Mouse (Mus musculus) left cerebral cortex, postnatal 36 days (tissue): ENCODE data around the gene Mpzl1. TPM values are rescaled to one million over a fixed set of nuclear protein-coding genes. Genes with fewer than 3 reads are reported as not detected.

Experiments used
- DNase-seq, 2 experiments: peaks; one replicate each; pipeline ENCODE4 v3.0.0; 2021 to 2022; ENCODE audit warnings: low spot score in 2 of 2, mixed read lengths in 1 of 2
- intact Hi-C: fragments of 180-260 bp; cut with DNase I; formaldehyde crosslinking; loops from one replicate; pipeline ENCODE4 v1.15.1; 2025
- total RNA-seq, 2 experiments: library from RNA; stranded (reverse); gene quantifications; 2 replicates each; pipeline ENCODE4 v1.2.3; 2021

Gene Mpzl1
- total RNA-seq, 2 experiments from 2014 or later: 30.0 to 31.6 TPM

GRCm38 (mm10) chr1:165589280-165590048 is 44.9 kb downstream of the Mpzl1 start:
- intact Hi-C loops: loop anchor here (5.0 kb wide), 1 partner anchor 53 kb away; no protein-coding TSS in a partner anchor
- no peak for DNase-seq

GRCm38 (mm10) chr1:165587845-165588244 is 46.5 kb downstream of the Mpzl1 start:
- intact Hi-C loops: loop anchor here (5.0 kb wide), 1 partner anchor 54 kb away; no protein-coding TSS in a partner anchor
- no peak for DNase-seq

- no peak for DNase-seq
- intact Hi-C loops: loop anchor here (5.0 kb wide), 1 partner anchor 56 kb away; no protein-coding TSS in a partner anchor
These were observed 48.0 kb downstream of the Mpzl1 start for GRCm38 (mm10) chr1:165586366-165586765.

GRCm38 (mm10) chr1:165585389-165586104 is 48.8 kb downstream of the Mpzl1 start:
- no peak for DNase-seq
- intact Hi-C loops: loop anchor here (5.0 kb wide), 1 partner anchor 57 kb away; no protein-coding TSS in a partner anchor

- DNase-seq: peak; percentile 83 to 87
- intact Hi-C loops: loop anchor here (1.0 to 2.0 kb wide), 2 partner anchors 75 to 153 kb away; no protein-coding TSS in a partner anchor
These were observed 50.7 kb downstream of the Mpzl1 start for GRCm38 (mm10) chr1:165583529-165584184.

GRCm38 (mm10) chr1:165581255-165581654 is 53.1 kb downstream of the Mpzl1 start:
- intact Hi-C loops: no loop called here
- DNase-seq: no peak

- no peak for DNase-seq
These were observed 55.0 kb downstream of the Mpzl1 start for GRCm38 (mm10) chr1:165579332-165579731.

GRCm38 (mm10) chr1:165576459-165577112 is 57.8 kb downstream of the Mpzl1 start:
- intact Hi-C loops: no loop called here
- no peak for DNase-seq

More at GRCm38 (mm10) chr1:165579332-165579731, 55.0 kb downstream of the Mpzl1 start:
- intact Hi-C loops: no loop called here

- DNase-seq: no peak
- intact Hi-C loops: no loop called here
These were observed 58.3 kb downstream of the Mpzl1 start for GRCm38 (mm10) chr1:165576005-165576404.

- no peak for DNase-seq
- intact Hi-C loops: no loop called here
These were observed 66.9 kb downstream of the Mpzl1 start for GRCm38 (mm10) chr1:165567466-165567865.

- intact Hi-C loops: no loop called here
- DNase-seq: no peak
These were observed 69.1 kb downstream of the Mpzl1 start for GRCm38 (mm10) chr1:165565283-165565682.

GRCm38 (mm10) chr1:165559073-165559472 is 75.3 kb downstream of the Mpzl1 start:
- intact Hi-C loops: no loop called here
- peak; percentile 79 to 84 for DNase-seq

- intact Hi-C loops: no loop called here
- peak in 1 of 2 experiments; percentile 35 for DNase-seq
These were observed 77.6 kb downstream of the Mpzl1 start for GRCm38 (mm10) chr1:165556711-165557110.

Other genes starting within 250 kb of the Mpzl1 start
- 10 to 100 TPM; 86.2 to 90.2 TPM for gene Dcaf6, start 174.1 kb downstream of the Mpzl1 start, total RNA-seq
- gene Mpc2, start 173.9 kb downstream of the Mpzl1 start, total RNA-seq: 100 to 1,000 TPM; 115 to 120 TPM
- gene Adcy10, start 149.4 kb downstream of the Mpzl1 start, total RNA-seq: under 1 TPM; 0.22 to 0.59 TPM
- 1 to 10 TPM; 3.6 to 5.0 TPM for gene Rcsd1, start 75.2 kb upstream of the Mpzl1 start, total RNA-seq
- gene Creg1, start 129.2 kb upstream of the Mpzl1 start, total RNA-seq: 10 to 100 TPM; 23.4 to 28.2 TPM
- gene Cd247, start 154.1 kb upstream of the Mpzl1 start, total RNA-seq: under 1 TPM in 1 of 2 experiments, not detected in 1; 0.25 TPM